Mouse (Mus musculus): ENCODE measurements around the gene Ctnna2.

GRCm38 (mm10) chr6:77468058-77468457 lies 511.4 kb downstream of the Ctnna2 start:
- TF ChIP-seq POLR2A (IDR thresholded peaks at IDR 0.05; ENCODE audit: extremely low read depth, insufficient read depth, low read length) (no peak), CTCF (IDR thresholded peaks at IDR 0.05; ENCODE audit: low read depth, low read length) (no peak)
